Mouse (Mus musculus): Measurements from ENCODE around the gene Map2k5. TPM values are rescaled to one million over a fixed set of nuclear protein-coding genes. Genes with fewer than 3 reads are reported as not detected.

Map2k5 gene
- polyA plus RNA-seq, 1 experiment from 2014 or later, result 23.5 TPM

GRCm38 (mm10) chr9:63141641-63142334 lies 235.9 kb downstream of the Map2k5 start:
- Histone ChIP-seq H3K4me3 (ENCODE audit: low read depth, low read length) (0 out of 2 replicates have a peak overlapping the region, but pooled peaks have one; percentile 10), H3K9ac (ENCODE audit: low read depth, low read length) (no peak overlapping the region), H3K27me3 (replicated peaks; ENCODE audit: control insufficient read depth, insufficient read depth, low read length) (peaks cover 99% of the 10 kb centered on the region), H3K4me1 (replicated peaks; ENCODE audit: control insufficient read depth, insufficient read depth, low read length) (peaks cover 13% of the 10 kb centered on the region; the same call in 1 of the 2 replicates), H3K4me2 (no peak overlapping the region; the same call in 1 of the 2 replicates), H3K9me3 (ENCODE audit: control insufficient read depth, low read length) (no peaks in the 10 kb centered on the region), H3K36me3 (ENCODE audit: control insufficient read depth, insufficient read depth, low read length) (no peaks in the 10 kb centered on the region), H3K27ac (ENCODE audit: low read depth, low read length) (no peak overlapping the region)
- DNase-seq (ENCODE audit: low spot score) (no peak), ATAC-seq (replicated peaks; ENCODE audit: low FRiP score) (no peak)
- WGBS, result 3% methylated on average over 24 of the region's 24 CpGs

DNA sequence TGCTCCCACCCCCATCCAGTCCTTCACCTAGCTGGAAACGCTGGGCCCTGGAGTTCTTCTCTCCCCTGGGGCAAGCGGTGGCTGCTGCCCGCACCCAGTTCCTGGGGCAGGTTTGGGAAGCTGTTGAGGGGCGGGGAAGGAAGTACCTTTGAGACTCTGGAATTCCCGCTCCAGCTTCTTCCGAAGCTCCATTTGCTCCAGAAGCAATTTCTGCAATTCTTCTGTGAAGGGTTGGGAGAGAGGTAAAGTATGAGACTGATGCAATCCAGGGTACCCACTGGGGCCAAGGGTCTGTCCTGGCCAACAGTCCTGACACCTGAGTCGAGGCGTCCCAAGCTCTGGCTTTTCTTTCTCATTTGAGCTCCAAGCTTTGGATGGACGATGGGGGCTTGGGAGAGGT lies 237.5 kb downstream of the Map2k5 start:
- peaks cover 16% of the 10 kb centered on the region; the same call in 1 of the 2 replicates for H3K4me1 ChIP-seq (replicated peaks; ENCODE audit: control insufficient read depth, insufficient read depth, low read length)
- DNase-seq (ENCODE audit: low spot score), result no peak
- ATAC-seq (replicated peaks; ENCODE audit: low FRiP score), result no peak
- no peaks in the 10 kb centered on the region for H3K36me3 ChIP-seq (ENCODE audit: control insufficient read depth, insufficient read depth, low read length)
- peaks cover 97% of the 10 kb centered on the region for H3K27me3 ChIP-seq (replicated peaks; ENCODE audit: control insufficient read depth, insufficient read depth, low read length)
- H3K9me3 ChIP-seq (ENCODE audit: control insufficient read depth, low read length), result no peaks in the 10 kb centered on the region
- H3K27ac ChIP-seq (ENCODE audit: low read depth, low read length), result no peak overlapping the region
- 5% methylated on average over 9 of the region's 9 CpGs for WGBS
- no peak overlapping the region for H3K4me3 ChIP-seq (ENCODE audit: low read depth, low read length)
- no peak overlapping the region for H3K9ac ChIP-seq (ENCODE audit: low read depth, low read length)
- no peak overlapping the region for H3K4me2 ChIP-seq

DNA sequence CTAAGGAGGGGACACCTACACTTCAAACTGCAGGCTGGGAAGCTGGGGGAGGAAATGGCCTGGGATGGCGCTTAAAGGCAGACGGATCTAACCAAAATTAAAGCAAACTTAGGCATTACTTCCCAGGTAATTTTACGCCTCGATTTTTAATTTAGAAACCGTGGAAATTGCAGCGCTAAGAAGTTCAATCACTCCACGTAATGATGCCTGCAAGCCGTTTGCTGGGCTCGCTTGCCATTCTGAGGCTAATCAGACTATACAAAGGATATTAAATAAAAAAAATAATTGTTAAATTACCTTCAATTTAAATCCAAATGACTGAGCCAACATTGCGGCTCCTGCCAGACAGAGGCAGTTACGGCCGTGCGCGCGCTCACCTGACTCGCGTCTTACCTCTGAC lies 238.0 kb downstream of the Map2k5 start:
- DNase-seq (ENCODE audit: low spot score), result no peak
- no peaks in the 10 kb centered on the region for H3K9me3 ChIP-seq (ENCODE audit: control insufficient read depth, low read length)
- H3K27ac ChIP-seq (ENCODE audit: low read depth, low read length), result no peak overlapping the region
- no peaks in the 10 kb centered on the region for H3K36me3 ChIP-seq (ENCODE audit: control insufficient read depth, insufficient read depth, low read length)
- peaks cover 14% of the 10 kb centered on the region; the same call in 1 of the 2 replicates for H3K4me1 ChIP-seq (replicated peaks; ENCODE audit: control insufficient read depth, insufficient read depth, low read length)
- H3K9ac ChIP-seq (ENCODE audit: low read depth, low read length), result no peak overlapping the region
- no peak overlapping the region for H3K4me3 ChIP-seq (ENCODE audit: low read depth, low read length)
- no peak overlapping the region for H3K4me2 ChIP-seq
- 6% methylated on average over 17 of the region's 17 CpGs for WGBS
- no peak for ATAC-seq (replicated peaks; ENCODE audit: low FRiP score)
- H3K27me3 ChIP-seq (replicated peaks; ENCODE audit: control insufficient read depth, insufficient read depth, low read length), result peaks cover 97% of the 10 kb centered on the region

- peaks cover 97% of the 10 kb centered on the region for H3K27me3 ChIP-seq (replicated peaks; ENCODE audit: control insufficient read depth, insufficient read depth, low read length)
- peaks cover 16% of the 10 kb centered on the region for H3K4me1 ChIP-seq (replicated peaks; ENCODE audit: control insufficient read depth, insufficient read depth, low read length)
- no peak overlapping the region for H3K27ac ChIP-seq (ENCODE audit: low read depth, low read length)
- H3K9ac ChIP-seq (ENCODE audit: low read depth, low read length), result no peak overlapping the region
- ATAC-seq (replicated peaks; ENCODE audit: low FRiP score) (no peak), DNase-seq (ENCODE audit: low spot score) (no peak)
- 1% methylated on average over 31 of the region's 31 CpGs for WGBS
- H3K4me3 ChIP-seq (ENCODE audit: low read depth, low read length), result no peak overlapping the region
- H3K9me3 ChIP-seq (ENCODE audit: control insufficient read depth, low read length), result no peaks in the 10 kb centered on the region
- H3K4me2 ChIP-seq, result peak overlapping the region; percentile 47
- no peaks in the 10 kb centered on the region for H3K36me3 ChIP-seq (ENCODE audit: control insufficient read depth, insufficient read depth, low read length)
Measured at GRCm38 (mm10) chr9:63138481-63138967, 239.2 kb downstream of the Map2k5 start.

- no peak overlapping the region for H3K4me2 ChIP-seq
- no peak overlapping the region for H3K27ac ChIP-seq (ENCODE audit: low read depth, low read length)
- H3K4me3 ChIP-seq (ENCODE audit: low read depth, low read length), result no peak overlapping the region
- 2% methylated on average over 6 of the region's 6 CpGs for WGBS
- DNase-seq (ENCODE audit: low spot score), result no peak
- H3K4me1 ChIP-seq (replicated peaks; ENCODE audit: control insufficient read depth, insufficient read depth, low read length), result peaks cover 17% of the 10 kb centered on the region
- H3K36me3 ChIP-seq (ENCODE audit: control insufficient read depth, insufficient read depth, low read length), result no peaks in the 10 kb centered on the region
- ATAC-seq (replicated peaks; ENCODE audit: low FRiP score), result no peak
- H3K27me3 ChIP-seq (replicated peaks; ENCODE audit: control insufficient read depth, insufficient read depth, low read length), result peaks cover 90% of the 10 kb centered on the region
- no peaks in the 10 kb centered on the region for H3K9me3 ChIP-seq (ENCODE audit: control insufficient read depth, low read length)
- H3K9ac ChIP-seq (ENCODE audit: low read depth, low read length), result no peak overlapping the region
Measured at GRCm38 (mm10) chr9:63137615-63137915, 240.1 kb downstream of the Map2k5 start.

DNA sequence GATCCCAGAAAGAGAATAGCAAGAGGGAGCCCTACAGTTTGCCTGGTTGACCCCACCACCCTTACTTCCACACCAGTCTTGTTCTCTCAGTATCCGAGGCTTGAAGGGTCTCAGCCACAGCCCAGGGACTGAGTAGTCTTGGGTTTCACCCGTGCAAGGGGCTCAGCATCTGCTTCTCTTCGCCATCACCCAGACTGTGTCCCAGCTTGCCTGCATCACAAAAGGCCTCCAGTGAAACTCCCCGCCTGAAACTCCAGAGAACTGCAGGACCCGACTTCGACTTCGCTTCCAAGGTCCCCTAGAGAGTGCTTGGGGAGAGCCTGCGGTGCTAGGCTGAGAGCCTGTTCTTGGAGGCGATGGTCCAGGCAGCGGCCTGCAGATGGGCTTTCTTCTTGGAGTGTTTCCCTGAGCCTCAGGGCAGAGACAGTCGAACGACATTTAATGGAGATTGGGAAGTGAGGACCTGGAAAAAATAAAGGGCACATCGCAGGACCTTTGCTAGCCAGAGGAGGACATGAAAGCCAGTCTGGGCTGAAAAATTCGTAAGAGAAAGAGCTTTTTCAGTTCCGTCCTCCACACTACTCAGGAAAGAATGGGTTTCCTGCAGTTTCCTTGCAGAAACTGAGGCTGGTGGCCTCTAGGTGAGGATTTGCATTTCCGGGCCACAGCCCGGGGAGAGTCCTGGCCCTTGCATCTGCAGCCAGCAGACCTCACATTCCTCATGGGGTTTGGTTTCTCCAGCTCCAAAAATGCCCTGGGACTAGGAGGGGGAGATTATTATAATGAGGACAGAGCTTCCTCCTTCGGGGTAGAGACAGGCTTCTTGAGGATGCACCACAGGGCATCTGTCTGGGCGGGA lies 240.7 kb downstream of the Map2k5 start:
- no peak overlapping the region for H3K9ac ChIP-seq (ENCODE audit: low read depth, low read length)
- H3K4me1 ChIP-seq (replicated peaks; ENCODE audit: control insufficient read depth, insufficient read depth, low read length), result peaks cover 15% of the 10 kb centered on the region
- DNase-seq (ENCODE audit: low spot score), result no peak
- H3K27ac ChIP-seq (ENCODE audit: low read depth, low read length), result no peak overlapping the region
- H3K9me3 ChIP-seq (ENCODE audit: control insufficient read depth, low read length), result no peaks in the 10 kb centered on the region
- ATAC-seq (replicated peaks; ENCODE audit: low FRiP score), result no peak
- no peaks in the 10 kb centered on the region for H3K36me3 ChIP-seq (ENCODE audit: control insufficient read depth, insufficient read depth, low read length)
- no peak overlapping the region for H3K4me2 ChIP-seq
- H3K4me3 ChIP-seq (ENCODE audit: low read depth, low read length), result no peak overlapping the region
- WGBS, result 3% methylated on average over 19 of the region's 19 CpGs
- H3K27me3 ChIP-seq (replicated peaks; ENCODE audit: control insufficient read depth, insufficient read depth, low read length), result peaks cover 85% of the 10 kb centered on the region

- WGBS, result 8% methylated on average over 8 of the region's 8 CpGs
- H3K27ac ChIP-seq (ENCODE audit: low read depth, low read length), result no peak overlapping the region
- no peaks in the 10 kb centered on the region for H3K9me3 ChIP-seq (ENCODE audit: control insufficient read depth, low read length)
Measured at GRCm38 (mm10) chr9:63136241-63136640, 241.5 kb downstream of the Map2k5 start.

GRCm38 (mm10) chr9:63135801-63136200 lies 241.9 kb downstream of the Map2k5 start:
- Histone ChIP-seq H3K4me1 (replicated peaks; ENCODE audit: control insufficient read depth, insufficient read depth, low read length) (peaks cover 15% of the 10 kb centered on the region), H3K9me3 (ENCODE audit: control insufficient read depth, low read length) (no peaks in the 10 kb centered on the region), H3K4me3 (ENCODE audit: low read depth, low read length) (peak overlapping the region; percentile 30), H3K27ac (ENCODE audit: low read depth, low read length) (no peak overlapping the region), H3K36me3 (ENCODE audit: control insufficient read depth, insufficient read depth, low read length) (no peaks in the 10 kb centered on the region), H3K4me2 (peak overlapping the region; percentile 49), H3K27me3 (replicated peaks; ENCODE audit: control insufficient read depth, insufficient read depth, low read length) (peaks cover 76% of the 10 kb centered on the region), H3K9ac (ENCODE audit: low read depth, low read length) (no peak overlapping the region)
- ATAC-seq (replicated peaks; ENCODE audit: low FRiP score), result no peak
- no peak for DNase-seq (ENCODE audit: low spot score)
- under 1% methylated on average over 16 of the region's 16 CpGs for WGBS

More at GRCm38 (mm10) chr9:63136241-63136640, 241.5 kb downstream of the Map2k5 start:
- no peak overlapping the region for H3K4me3 ChIP-seq (ENCODE audit: low read depth, low read length)
- H3K36me3 ChIP-seq (ENCODE audit: control insufficient read depth, insufficient read depth, low read length), result no peaks in the 10 kb centered on the region
- no peak for ATAC-seq (replicated peaks; ENCODE audit: low FRiP score)
- no peak overlapping the region for H3K4me2 ChIP-seq
- H3K4me1 ChIP-seq (replicated peaks; ENCODE audit: control insufficient read depth, insufficient read depth, low read length), result peaks cover 15% of the 10 kb centered on the region
- peaks cover 80% of the 10 kb centered on the region for H3K27me3 ChIP-seq (replicated peaks; ENCODE audit: control insufficient read depth, insufficient read depth, low read length)
- no peak for DNase-seq (ENCODE audit: low spot score)
- H3K9ac ChIP-seq (ENCODE audit: low read depth, low read length), result no peak overlapping the region
